Mouse (Mus musculus) erythroblast, embryonic 14.5 days (primary cell): ENCODE data around the gene Syn3.

ENCODE experiments used
- GATA1 ChIP-seq: IDR thresholded peaks from 2 replicates; pipeline ENCODE4 v1.6.1; 2012; ENCODE audit warnings: low read length, inconsistent platforms, mixed read lengths
- TAL1 ChIP-seq: IDR thresholded peaks from 3 replicates; pipeline ENCODE4 v1.6.1; 2012; ENCODE audit warnings: low read length, inconsistent platforms, mixed read lengths

DNA sequence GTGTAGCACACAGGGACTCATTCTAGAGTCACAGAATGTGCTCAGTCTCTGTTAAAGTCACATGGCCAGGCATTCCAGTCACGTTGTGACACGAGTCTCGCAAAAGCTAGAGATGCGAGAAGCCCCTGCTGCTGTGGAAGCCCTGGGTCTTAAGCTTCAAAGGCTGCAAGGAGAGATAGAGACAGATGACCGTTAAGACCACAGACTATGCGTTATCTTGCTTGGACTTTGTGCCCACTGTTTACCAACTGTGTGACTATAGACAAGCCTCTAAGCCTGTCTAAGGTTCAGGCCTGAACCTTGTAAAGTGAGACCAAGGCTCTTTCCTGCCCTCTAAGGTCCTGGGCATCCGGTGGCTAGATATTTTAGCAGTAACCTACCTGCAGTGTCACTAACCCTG lies 156.0 kb downstream of the Syn3 start:
- TF ChIP-seq TAL1, result no peak
- no peak for TF ChIP-seq GATA1
